Mouse (Mus musculus): ENCODE measurements around the gene Adar.

- TF ChIP-seq CTCF (IDR thresholded peaks at IDR 0.05; ENCODE audit: insufficient read depth, low read length) (no peak), POLR2A (IDR thresholded peaks at IDR 0.05; ENCODE audit: borderline replicate concordance, extremely low read depth, low read depth, low read length) (no peak)
Measured at GRCm38 (mm10) chr3:89691776-89692175, 23.0 kb upstream of the Adar start.
